Mouse (Mus musculus): Measurements from ENCODE around the gene Rbm26. TPM values are rescaled to one million over a fixed set of nuclear protein-coding genes. Genes with fewer than 3 reads are reported as not detected.
A peak's percentile ranks its signal among the peaks of the same experiment; 100 is the strongest.

Rbm26 gene
- total and polyA plus RNA-seq, 3 experiments = 27.9 to 73.5 (median 50.6) TPM

- Histone ChIP-seq H3K4me2 (ENCODE audit: insufficient read depth, low read depth, poor library complexity, severe bottlenecking) (no peak overlapping the region), H3K9me3 (replicated peaks; ENCODE audit: low read length) (no peaks in the 10 kb centered on the region), H3K4me1 (ENCODE audit: control insufficient read depth in 1 of 2, insufficient read depth in 2 of 2) (peaks cover 5 to 28% of the 10 kb centered on the region in 2 experiments; a peak in 3 of 4 replicates), H3K27ac (ENCODE audit: insufficient read depth, low read depth) (no peak overlapping the region), H3K36me3 (replicated peaks in 1 of 2; ENCODE audit: control insufficient read depth in 1 of 2, insufficient read depth in 1 of 2, low read length in 1 of 2) (no peaks in the 10 kb centered on the region), H3K4me3 (replicated peaks in 1 of 3; ENCODE audit: low read depth in 2 of 3, low read length in 2 of 3, poor library complexity in 1 of 3) (no peak overlapping the region), H3K27me3 (replicated peaks) (no peaks in the 10 kb centered on the region), H3K9ac (ENCODE audit: insufficient read depth, low read depth) (no peak overlapping the region), H3K79me2 (replicated peaks; ENCODE audit: control insufficient read depth, extremely low read depth, insufficient read depth, poor library complexity, severe bottlenecking) (no peaks in the 10 kb centered on the region)
- peak; percentile 72 for DNase-seq (ENCODE audit: extremely low read depth)
- no peak for TF ChIP-seq CHD2 (IDR thresholded peaks at IDR 0.05; ENCODE audit: low read length)
- 0 out of 2 replicates have a peak, but pooled peaks have one; percentile 46 for TF ChIP-seq MAFK (IDR thresholded peaks at IDR 0.05; ENCODE audit: insufficient replicate concordance, low read length)
- peak; percentile 98 for TF ChIP-seq EP300 (IDR thresholded peaks at IDR 0.05; ENCODE audit: low read length)
- no peak for TF ChIP-seq E2F4 (IDR thresholded peaks at IDR 0.05; ENCODE audit: insufficient replicate concordance, low read depth, low read length)
- TF ChIP-seq KAT2A (IDR thresholded peaks at IDR 0.05; ENCODE audit: insufficient replicate concordance, low read length) = no peak
- peak; percentile 61; the same call in 1 of the 2 replicates for TF ChIP-seq MEF2A (IDR thresholded peaks at IDR 0.05; ENCODE audit: borderline replicate concordance, low read depth, low read length)
- peak; percentile 88 for TF ChIP-seq IRF4 (IDR thresholded peaks at IDR 0.05; ENCODE audit: low read depth, low read length)
- peak; percentile 97 for TF ChIP-seq JUN (IDR thresholded peaks at IDR 0.05; ENCODE audit: insufficient read depth, low read depth, low read length)
- no peak for TF ChIP-seq SIN3A (IDR thresholded peaks at IDR 0.05; ENCODE audit: low read length)
- TF ChIP-seq CTCF (conservative IDR thresholded peaks at IDR 0.05 in 1 of 2, IDR thresholded peaks at IDR 0.05 in 1 of 2; ENCODE audit: low read depth in 2 of 2, low read length in 2 of 2) = no peak
- TF ChIP-seq BHLHE40 (IDR thresholded peaks at IDR 0.05; ENCODE audit: low read depth, low read length) = 0 out of 2 replicates have a peak, but pooled peaks have one; percentile 19
- TF ChIP-seq JUND (conservative IDR thresholded peaks at IDR 0.05; ENCODE audit: low read depth, low read length) = peak; percentile 100
- peak; percentile 44; the same call in 1 of the 2 replicates for TF ChIP-seq ETS1 (conservative IDR thresholded peaks at IDR 0.05; ENCODE audit: low read depth, low read length)
- TF ChIP-seq RCOR1 (conservative IDR thresholded peaks at IDR 0.05; ENCODE audit: low read depth, low read length) = no peak
- TF ChIP-seq ZMIZ1 (IDR thresholded peaks at IDR 0.05; ENCODE audit: low read depth, low read length) = no peak
- no peak for TF ChIP-seq POLR2A (IDR thresholded peaks at IDR 0.05; ENCODE audit: low read depth, low read length)
- TF ChIP-seq RAD21 (IDR thresholded peaks at IDR 0.05; ENCODE audit: low read depth, low read length) = no peak
- 0 out of 2 replicates have a peak, but pooled peaks have one; percentile 25 for TF ChIP-seq MYC (IDR thresholded peaks at IDR 0.05; ENCODE audit: low read depth, low read length)
- in situ Hi-C loops (cut with MboI; ENCODE audit: low pct_ligation_motif_present, low pct_unique_long_range_greater_than_20kb, low sequenced_read_pairs) (no loop called here), dilution Hi-C loops (cut with MboI; ENCODE audit: extremely low pct_ligation_motif_present, extremely low pct_unique_long_range_greater_than_20kb, low sequenced_read_pairs) (no loop called here)
These were observed 119.2 kb downstream of the Rbm26 start for GRCm38 (mm10) chr14:105057934-105058333.

Other genes with a start within 250 kb of the Rbm26 start
- 12.6 and 14.1 TPM in 2 replicates for gene Ndfip2, start 81.2 kb upstream of the Rbm26 start, total RNA-seq (2012; rRNA removed)
- gene Ndfip2, start 81.2 kb upstream of the Rbm26 start, total RNA-seq (2014; rRNA removed) = 49.4 and 49.6 TPM in 2 replicates
- gene Ndfip2, start 81.2 kb upstream of the Rbm26 start, polyA plus RNA-seq (2012; ENCODE audit: insufficient read length, low read depth) = 18.0 and 19.0 TPM in 2 replicates

Measured in CH12.LX (cell line).